Mouse (Mus musculus): Measurements from ENCODE around the gene Slc25a1. TPM values are rescaled to one million over a fixed set of nuclear protein-coding genes. Genes with fewer than 3 reads are reported as not detected.

Slc25a1 gene
- polyA plus RNA-seq, 1 experiment = 72.5 TPM

- TF ChIP-seq MYOG (IDR thresholded peaks at IDR 0.05; ENCODE audit: control insufficient read depth in 1 of 3, insufficient read depth in 1 of 3, insufficient read length in 2 of 3, low read depth in 2 of 3) = no peak
- Histone ChIP-seq H3K79me2 (ENCODE audit: control insufficient read depth, insufficient read depth) (peaks cover 48% of the 10 kb centered on the region), H3K36me3 (ENCODE audit: control insufficient read depth, insufficient read depth) (no peaks in the 10 kb centered on the region), H3K27me3 (ENCODE audit: control insufficient read depth, insufficient read depth, insufficient read length) (no peaks in the 10 kb centered on the region), H3K4me2 (ENCODE audit: low read depth) (peak overlapping the region; percentile 97), H3ac (ENCODE audit: control insufficient read depth, insufficient read length) (peak overlapping the region; percentile 58), H3K4me3 (peak overlapping the region; percentile 65)
Measured at GRCm38 (mm10) chr16:17890342-17890727, 37.7 kb downstream of the Slc25a1 start.

DNA sequence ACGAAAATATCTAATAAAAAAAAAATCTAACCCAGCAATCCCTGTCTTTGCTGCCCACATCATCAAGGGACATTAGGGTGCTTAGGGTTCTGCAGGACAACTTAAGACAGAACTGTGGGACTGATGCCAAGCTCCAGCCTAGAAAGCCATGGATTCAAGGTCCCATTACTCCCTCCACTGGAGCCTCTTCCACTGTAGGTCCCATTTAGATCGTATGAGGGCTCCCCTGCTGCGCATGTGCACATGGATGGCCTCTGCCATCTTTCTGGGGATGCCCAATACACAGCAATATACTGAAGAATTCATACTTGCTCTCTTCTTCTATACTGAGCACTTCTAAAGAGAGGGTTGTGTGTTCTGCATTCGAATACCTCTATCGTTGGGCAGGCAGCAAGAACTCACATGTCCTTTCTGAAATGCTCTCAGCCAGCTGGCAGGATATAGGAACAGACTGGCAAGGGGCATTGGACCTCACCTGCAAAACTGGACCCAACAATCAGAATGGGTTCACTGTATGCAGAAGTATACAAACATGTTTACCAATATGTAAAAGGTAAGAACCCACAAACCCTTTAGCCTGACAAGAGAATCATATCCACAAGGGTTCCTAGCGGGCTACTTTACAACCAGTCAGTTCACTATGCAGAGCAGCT lies 38.2 kb downstream of the Slc25a1 start:
- Histone ChIP-seq H3K27me3 (ENCODE audit: control insufficient read depth, insufficient read depth, insufficient read length) (no peaks in the 10 kb centered on the region), H3K4me2 (ENCODE audit: low read depth) (peak overlapping the region; percentile 97), H3K79me2 (ENCODE audit: control insufficient read depth, insufficient read depth) (peaks cover 53% of the 10 kb centered on the region), H3K36me3 (ENCODE audit: control insufficient read depth, insufficient read depth) (no peaks in the 10 kb centered on the region), H3ac (ENCODE audit: control insufficient read depth, insufficient read length) (no peak overlapping the region), H3K4me3 (peak overlapping the region; percentile 65)
- TF ChIP-seq POLR2A (IDR thresholded peaks at IDR 0.05; ENCODE audit: insufficient read length, low read depth) (no peak), TCF3 (IDR thresholded peaks at IDR 0.05; ENCODE audit: insufficient read length, low read depth) (no peak), MYOG (IDR thresholded peaks at IDR 0.05; ENCODE audit: control insufficient read depth in 1 of 3, insufficient read depth in 1 of 3, insufficient read length in 2 of 3, low read depth in 2 of 3) (no peak), POLR2AphosphoS2 (IDR thresholded peaks at IDR 0.05; ENCODE audit: insufficient read length, low read depth) (no peak), USF1 (IDR thresholded peaks at IDR 0.05; ENCODE audit: low read depth) (no peak), MYOD1 (IDR thresholded peaks at IDR 0.05; ENCODE audit: control insufficient read depth in 1 of 3, insufficient read length in 2 of 3, low read depth in 2 of 3) (no peak), E2F4 (IDR thresholded peaks at IDR 0.05; ENCODE audit: insufficient read depth) (no peak), TCF12 (IDR thresholded peaks at IDR 0.05; ENCODE audit: insufficient read depth, poor library complexity, severe bottlenecking) (no peak), SRF (IDR thresholded peaks at IDR 0.05; ENCODE audit: control insufficient read depth, insufficient read length, low read depth) (no peak), REST (IDR thresholded peaks at IDR 0.05; ENCODE audit: insufficient read depth, insufficient read length) (no peak), CEBPB (IDR thresholded peaks at IDR 0.05; ENCODE audit: insufficient read depth, poor library complexity, severe bottlenecking) (no peak), MAX (IDR thresholded peaks at IDR 0.05; ENCODE audit: low read depth) (no peak)

- Histone ChIP-seq H3K4me2 (ENCODE audit: low read depth) (no peak overlapping the region), H3K4me3 (no peak overlapping the region), H3ac (ENCODE audit: control insufficient read depth, insufficient read length) (no peak overlapping the region), H3K36me3 (ENCODE audit: control insufficient read depth, insufficient read depth) (no peaks in the 10 kb centered on the region), H3K79me2 (ENCODE audit: control insufficient read depth, insufficient read depth) (peaks cover 92% of the 10 kb centered on the region), H3K27me3 (ENCODE audit: control insufficient read depth, insufficient read depth, insufficient read length) (no peaks in the 10 kb centered on the region)
- TF ChIP-seq TCF3 (IDR thresholded peaks at IDR 0.05; ENCODE audit: insufficient read length, low read depth) (no peak), TCF12 (IDR thresholded peaks at IDR 0.05; ENCODE audit: insufficient read depth, poor library complexity, severe bottlenecking) (no peak), POLR2A (IDR thresholded peaks at IDR 0.05; ENCODE audit: insufficient read length, low read depth) (no peak), POLR2AphosphoS2 (IDR thresholded peaks at IDR 0.05; ENCODE audit: insufficient read length, low read depth) (no peak), E2F4 (IDR thresholded peaks at IDR 0.05; ENCODE audit: insufficient read depth) (no peak), MAX (IDR thresholded peaks at IDR 0.05; ENCODE audit: low read depth) (no peak), SRF (IDR thresholded peaks at IDR 0.05; ENCODE audit: control insufficient read depth, insufficient read length, low read depth) (no peak), REST (IDR thresholded peaks at IDR 0.05; ENCODE audit: insufficient read depth, insufficient read length) (no peak), MYOG (IDR thresholded peaks at IDR 0.05; ENCODE audit: control insufficient read depth in 1 of 3, insufficient read depth in 1 of 3, insufficient read length in 2 of 3, low read depth in 2 of 3) (no peak), CEBPB (IDR thresholded peaks at IDR 0.05; ENCODE audit: insufficient read depth, poor library complexity, severe bottlenecking) (no peak), USF1 (IDR thresholded peaks at IDR 0.05; ENCODE audit: low read depth) (no peak), MYOD1 (IDR thresholded peaks at IDR 0.05; ENCODE audit: control insufficient read depth in 1 of 3, insufficient read length in 2 of 3, low read depth in 2 of 3) (no peak)
Measured at GRCm38 (mm10) chr16:17884116-17884515, 43.9 kb downstream of the Slc25a1 start.

DNA sequence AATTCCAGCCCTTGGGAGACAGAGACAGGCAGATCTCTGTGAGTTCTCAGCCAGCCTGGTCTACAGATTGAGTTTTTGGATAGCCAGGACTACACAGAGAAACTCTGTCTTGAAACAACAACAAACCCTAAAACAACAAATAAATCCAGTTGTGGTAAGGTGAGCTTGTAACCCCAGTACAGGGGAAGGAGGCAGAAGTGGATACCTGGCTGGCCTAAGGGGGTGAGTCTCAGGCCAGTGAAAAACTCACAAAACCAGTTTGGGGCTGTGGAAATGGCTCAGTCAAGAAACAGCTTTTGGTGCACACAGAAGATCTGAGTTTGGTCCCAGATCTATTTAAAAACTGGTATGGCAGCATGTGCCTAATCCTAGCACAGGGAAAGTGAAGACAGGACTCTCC lies 45.8 kb downstream of the Slc25a1 start:
- H3K79me2 ChIP-seq (ENCODE audit: control insufficient read depth, insufficient read depth) = peaks cover 100% of the 10 kb centered on the region
- H3K36me3 ChIP-seq (ENCODE audit: control insufficient read depth, insufficient read depth) = no peaks in the 10 kb centered on the region
- no peak overlapping the region for H3K4me3 ChIP-seq
- no peak overlapping the region for H3K4me2 ChIP-seq (ENCODE audit: low read depth)
- H3ac ChIP-seq (ENCODE audit: control insufficient read depth, insufficient read length) = no peak overlapping the region
- no peak for TF ChIP-seq MYOG (IDR thresholded peaks at IDR 0.05; ENCODE audit: control insufficient read depth in 1 of 3, insufficient read depth in 1 of 3, insufficient read length in 2 of 3, low read depth in 2 of 3)
- no peak for TF ChIP-seq CEBPB (IDR thresholded peaks at IDR 0.05; ENCODE audit: insufficient read depth, poor library complexity, severe bottlenecking)
- no peak for TF ChIP-seq MYOD1 (IDR thresholded peaks at IDR 0.05; ENCODE audit: control insufficient read depth in 1 of 3, insufficient read length in 2 of 3, low read depth in 2 of 3)
- TF ChIP-seq REST (IDR thresholded peaks at IDR 0.05; ENCODE audit: insufficient read depth, insufficient read length) = no peak
- no peak for TF ChIP-seq USF1 (IDR thresholded peaks at IDR 0.05; ENCODE audit: low read depth)
- no peaks in the 10 kb centered on the region for H3K27me3 ChIP-seq (ENCODE audit: control insufficient read depth, insufficient read depth, insufficient read length)

DNA sequence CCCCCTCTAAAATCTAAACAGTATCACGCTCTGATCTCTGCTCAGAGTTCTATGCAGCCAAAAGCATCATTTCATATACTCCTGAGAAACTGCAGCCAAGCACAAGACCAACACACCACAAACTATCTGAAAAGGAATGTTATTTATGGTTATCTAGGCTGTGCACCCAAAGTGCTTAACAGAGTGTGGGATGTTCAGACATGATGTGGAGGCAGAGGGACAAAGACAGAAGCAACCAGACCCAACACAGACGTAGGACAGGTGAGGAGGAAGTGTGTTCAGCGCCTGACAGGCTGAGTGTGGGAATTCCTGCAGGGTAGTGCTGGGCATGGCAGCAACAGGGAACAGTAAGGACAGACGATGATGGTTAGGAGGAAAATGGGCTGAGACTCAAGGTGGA lies 48.4 kb downstream of the Slc25a1 start:
- H3K4me3 ChIP-seq = no peak overlapping the region
- no peak overlapping the region for H3ac ChIP-seq (ENCODE audit: control insufficient read depth, insufficient read length)
- TF ChIP-seq MYOG (IDR thresholded peaks at IDR 0.05; ENCODE audit: control insufficient read depth in 1 of 3, insufficient read depth in 1 of 3, insufficient read length in 2 of 3, low read depth in 2 of 3) (no peak), CEBPB (IDR thresholded peaks at IDR 0.05; ENCODE audit: insufficient read depth, poor library complexity, severe bottlenecking) (no peak), MYOD1 (IDR thresholded peaks at IDR 0.05; ENCODE audit: control insufficient read depth in 1 of 3, insufficient read length in 2 of 3, low read depth in 2 of 3) (no peak), TCF12 (IDR thresholded peaks at IDR 0.05; ENCODE audit: insufficient read depth, poor library complexity, severe bottlenecking) (no peak), POLR2AphosphoS2 (IDR thresholded peaks at IDR 0.05; ENCODE audit: insufficient read length, low read depth) (no peak), POLR2A (IDR thresholded peaks at IDR 0.05; ENCODE audit: insufficient read length, low read depth) (no peak), MAX (IDR thresholded peaks at IDR 0.05; ENCODE audit: low read depth) (no peak), REST (IDR thresholded peaks at IDR 0.05; ENCODE audit: insufficient read depth, insufficient read length) (no peak), USF1 (IDR thresholded peaks at IDR 0.05; ENCODE audit: low read depth) (no peak), SRF (IDR thresholded peaks at IDR 0.05; ENCODE audit: control insufficient read depth, insufficient read length, low read depth) (no peak), E2F4 (IDR thresholded peaks at IDR 0.05; ENCODE audit: insufficient read depth) (no peak), TCF3 (IDR thresholded peaks at IDR 0.05; ENCODE audit: insufficient read length, low read depth) (no peak)
- H3K4me2 ChIP-seq (ENCODE audit: low read depth) = no peak overlapping the region
- H3K36me3 ChIP-seq (ENCODE audit: control insufficient read depth, insufficient read depth) = no peaks in the 10 kb centered on the region
- H3K27me3 ChIP-seq (ENCODE audit: control insufficient read depth, insufficient read depth, insufficient read length) = no peaks in the 10 kb centered on the region
- peaks cover 95% of the 10 kb centered on the region for H3K79me2 ChIP-seq (ENCODE audit: control insufficient read depth, insufficient read depth)
